Mouse (Mus musculus): ENCODE results near the gene Slc25a39.
A peak's percentile ranks its signal among the peaks of the same experiment; 100 is the strongest.
"Not testable (repeated sequence)": the region's sequence is repeated elsewhere in the genome, so short reads cannot be mapped to it uniquely, and the experiment has no call there.

Gene Slc25a39

GRCm38 (mm10) chr11:102393719-102394420 is 13.9 kb downstream of the Slc25a39 start:
- peak; percentile 72 for DNase-seq

GRCm38 (mm10) chr11:102393238-102393634 is 14.5 kb downstream of the Slc25a39 start, which contains the start of gene Rundc3a:
TSS of gene Rundc3a (plus strand) at chr11:102393403.
- peak; percentile 95 for DNase-seq

- DNase-seq = no peak
Observed at GRCm38 (mm10) chr11:102392441-102393237, 15.1 kb downstream of the Slc25a39 start.

- not testable (repeated sequence) for DNase-seq
Observed at GRCm38 (mm10) chr11:102389436-102389835, 18.3 kb downstream of the Slc25a39 start.

- DNase-seq = no peak
Observed at GRCm38 (mm10) chr11:102386121-102386520, 21.6 kb downstream of the Slc25a39 start.

GRCm38 (mm10) chr11:102385075-102385474 is 22.7 kb downstream of the Slc25a39 start:
- DNase-seq = no peak

- no peak for DNase-seq
Observed at GRCm38 (mm10) chr11:102384418-102384817, 23.3 kb downstream of the Slc25a39 start.

GRCm38 (mm10) chr11:102383365-102384136 is 24.2 kb downstream of the Slc25a39 start:
- DNase-seq = no peak

GRCm38 (mm10) chr11:102382794-102383193 is 25.0 kb downstream of the Slc25a39 start:
- DNase-seq = no peak

GRCm38 (mm10) chr11:102381341-102382100 is 26.2 kb downstream of the Slc25a39 start:
- DNase-seq = no peak

GRCm38 (mm10) chr11:102380091-102380490 is 27.7 kb downstream of the Slc25a39 start:
- DNase-seq = no peak

GRCm38 (mm10) chr11:102377186-102377585 is 30.6 kb downstream of the Slc25a39 start:
- DNase-seq = no peak

GRCm38 (mm10) chr11:102376196-102376835 is 31.4 kb downstream of the Slc25a39 start:
- no peak for DNase-seq

GRCm38 (mm10) chr11:102375196-102376173 is 32.3 kb downstream of the Slc25a39 start:
- peak; percentile 58 for DNase-seq

- no peak for DNase-seq
Observed at GRCm38 (mm10) chr11:102374108-102374725, 33.5 kb downstream of the Slc25a39 start.

- DNase-seq = no peak
Observed at GRCm38 (mm10) chr11:102373646-102374045, 34.1 kb downstream of the Slc25a39 start.

GRCm38 (mm10) chr11:102372936-102373335 is 34.8 kb downstream of the Slc25a39 start:
- no peak for DNase-seq

- no peak for DNase-seq
Observed at GRCm38 (mm10) chr11:102371926-102372685, 35.6 kb downstream of the Slc25a39 start.

- no peak for DNase-seq
Observed at GRCm38 (mm10) chr11:102370285-102370684, 37.5 kb downstream of the Slc25a39 start.

Data from retina, postnatal 1 day (tissue).